In the genomic region with DNA sequence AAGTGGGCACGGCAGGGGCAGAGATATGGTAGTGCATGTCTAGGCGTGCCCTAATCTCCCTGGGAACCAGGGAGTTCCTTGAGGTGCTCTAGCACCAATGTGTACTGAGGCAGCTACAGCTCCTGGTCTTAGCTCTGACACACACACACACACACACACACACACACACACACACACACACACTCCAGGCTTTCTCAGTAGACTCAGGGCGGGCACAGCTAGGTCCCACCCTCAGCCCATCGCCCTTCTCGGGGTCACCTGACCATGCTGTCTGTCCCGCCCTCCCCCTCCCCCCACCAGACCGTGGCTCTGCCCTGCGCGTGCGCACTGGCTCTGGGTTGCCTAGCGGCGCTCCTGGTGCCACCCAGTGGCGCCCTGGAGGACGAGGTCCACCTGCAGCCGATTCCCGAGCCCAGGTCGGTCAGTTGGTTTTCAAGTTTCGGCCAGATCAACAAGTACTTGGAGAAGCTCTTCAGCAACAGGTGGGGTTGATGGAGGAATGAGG, we compare ENCODE assay signal across 8 mouse cellular contexts. TPM values are rescaled to one million over a fixed set of nuclear protein-coding genes. Genes with fewer than 3 reads are reported as not detected.
DNase-seq lines count a peak whose midpoint lies in the region; ATAC-seq and TF ChIP-seq lines count a peak whose summit lies in the region.

No protein-coding gene starts in this region.

- 0 out of 2 replicates have a peak, but pooled peaks cover 6% of the 10 kb centered on the region for H3K4me1 ChIP-seq in cerebellum, adult 2 months (ENCODE audit: control insufficient read depth, insufficient read depth, low read length)
- peaks cover 12% of the 10 kb centered on the region for H3K4me1 ChIP-seq in forebrain, embryonic 15.5 days
- H3K4me1 ChIP-seq in hindbrain, embryonic 12.5 days = peaks cover 13% of the 10 kb centered on the region

- DNase-seq in R1 (ENCODE audit: low read depth, low spot score) = peak; percentile 90
- peak; percentile 72 to 74 for DNase-seq in cerebellum, adult 2 months
- DNase-seq in left cerebral cortex, adult 8-10 months (ENCODE audit: low spot score in 2 of 2) = peak; percentile 47 to 64
- peak; percentile 78 for DNase-seq in right cerebral cortex, postnatal 4 days

- H3K4me3 ChIP-seq in cerebellum, adult 2 months (replicated peaks; ENCODE audit: insufficient read depth, low read depth, low read length) = peak overlapping the region; percentile 44
- H3K4me3 ChIP-seq in forebrain, embryonic 15.5 days = peak overlapping the region; percentile 10
- H3K4me3 ChIP-seq in hindbrain, embryonic 12.5 days = peak overlapping the region; percentile 11; the same call in 1 of the 2 replicates

- peak; percentile 62 for TF ChIP-seq CTCF in cerebellum, adult 2 months (IDR thresholded peaks at IDR 0.05; ENCODE audit: borderline replicate concordance, insufficient read depth, low read depth, low read length)

- TF ChIP-seq POLR2A in cerebellum, adult 2 months (IDR thresholded peaks at IDR 0.05; ENCODE audit: borderline replicate concordance, insufficient read depth, low read length) = no peak

- H3K27ac ChIP-seq in cerebellum, adult 2 months (ENCODE audit: insufficient read depth, low read length) = no peak overlapping the region
- H3K27ac ChIP-seq in forebrain, embryonic 15.5 days (replicated peaks) = no peak overlapping the region
- no peak overlapping the region for H3K27ac ChIP-seq in hindbrain, embryonic 12.5 days

- H3K36me3 ChIP-seq in forebrain, embryonic 15.5 days = no peaks in the 10 kb centered on the region
- H3K36me3 ChIP-seq in hindbrain, embryonic 12.5 days = no peaks in the 10 kb centered on the region

- H3K9me3 ChIP-seq in forebrain, embryonic 15.5 days = no peaks in the 10 kb centered on the region
- H3K9me3 ChIP-seq in hindbrain, embryonic 12.5 days (replicated peaks) = no peaks in the 10 kb centered on the region

- peak overlapping the region; percentile 43 for H3K4me2 ChIP-seq in forebrain, embryonic 15.5 days (replicated peaks)
- H3K4me2 ChIP-seq in hindbrain, embryonic 12.5 days (replicated peaks) = peak overlapping the region; percentile 50

- no peak overlapping the region for H3K9ac ChIP-seq in forebrain, embryonic 15.5 days (replicated peaks)
- no peak overlapping the region for H3K9ac ChIP-seq in hindbrain, embryonic 12.5 days

- peak; percentile 90 for ATAC-seq in forebrain, embryonic 15.5 days (replicated peaks)
- ATAC-seq in hindbrain, embryonic 12.5 days (ENCODE audit: low FRiP score) = peak; percentile 88
- ATAC-seq in megakaryocyte-erythroid progenitor cell, adult 5-6 weeks (replicated peaks; ENCODE audit: low FRiP score, low TSS enrichment, poor library complexity, severe bottlenecking) = peak; percentile 75
- no peak for ATAC-seq in activated CD4-positive, CD25-positive, alpha-beta regulatory T cell, adult 4 months

- WGBS in cerebellum, adult 2 months = 3% methylated on average over 18 of the region's 18 CpGs
- WGBS in forebrain, embryonic 15.5 days = 3% methylated on average over 14 of the region's 18 CpGs
- 8% methylated on average over 18 of the region's 18 CpGs for WGBS in hindbrain, embryonic 12.5 days

- no peaks in the 10 kb centered on the region for H3K27me3 ChIP-seq in cerebellum, adult 2 months (ENCODE audit: control insufficient read depth, insufficient read depth, low read length)
- H3K27me3 ChIP-seq in forebrain, embryonic 15.5 days = no peaks in the 10 kb centered on the region
- H3K27me3 ChIP-seq in hindbrain, embryonic 12.5 days = peaks cover 33% of the 10 kb centered on the region

RNA-seq across cellular contexts. Expression of a gene that starts 4.2 kb away (rescaled TPM):
- polyA plus RNA-seq in cerebellum, adult 2 months (2012; rRNA removed) = not detected in 2 replicates
- polyA plus RNA-seq in forebrain, embryonic 15.5 days (2015; fragmentation: Nextera tagmentation; extraction: Ambion mirVana) = not detected in 2 replicates
- not detected in 2 replicates for polyA plus RNA-seq in hindbrain, embryonic 12.5 days (2016; fragmentation: Nextera tagmentation; extraction: Ambion mirVana)
- total RNA-seq in left cerebral cortex, adult 8-10 months (2022) = not detected
- total RNA-seq in megakaryocyte-erythroid progenitor cell, adult 5-6 weeks (2014; fragmentation: Nextera tagmentation) = not detected in 2 replicates
- total RNA-seq in megakaryocyte-erythroid progenitor cell, adult 5-6 weeks (2017) = not detected in 2 replicates
- polyA plus RNA-seq in activated CD4-positive, CD25-positive, alpha-beta regulatory T cell, adult 4 months (2017; shearing (Covaris generic)) = not detected

RNA-seq across cellular contexts. Expression of a gene that starts 8.6 kb away (rescaled TPM):
- polyA plus RNA-seq in cerebellum, adult 2 months (2012; rRNA removed) = 50.3 and 55.3 TPM in 2 replicates
- polyA plus RNA-seq in forebrain, embryonic 15.5 days (2015; fragmentation: Nextera tagmentation; extraction: Ambion mirVana) = 19.3 and 22.7 TPM in 2 replicates
- polyA plus RNA-seq in hindbrain, embryonic 12.5 days (2016; fragmentation: Nextera tagmentation; extraction: Ambion mirVana) = 22.0 and 24.1 TPM in 2 replicates
- 100 to 1,000 TPM; 126 to 142 (median 135) TPM for total RNA-seq in left cerebral cortex, adult 8-10 months (2022)
- 3.2 and 3.7 TPM in 2 replicates for total RNA-seq in megakaryocyte-erythroid progenitor cell, adult 5-6 weeks (2014; fragmentation: Nextera tagmentation)
- total RNA-seq in megakaryocyte-erythroid progenitor cell, adult 5-6 weeks (2017) = 3.1 and 4.2 TPM in 2 replicates
- polyA plus RNA-seq in activated CD4-positive, CD25-positive, alpha-beta regulatory T cell, adult 4 months (2017; shearing (Covaris generic)) = 1 to 10 TPM; 2.5 to 3.7 TPM

RNA-seq across cellular contexts. Expression of a gene that starts 10.7 kb away (rescaled TPM):
- 7.1 and 7.4 TPM in 2 replicates for polyA plus RNA-seq in cerebellum, adult 2 months (2012; rRNA removed)
- not detected in 2 replicates for polyA plus RNA-seq in forebrain, embryonic 15.5 days (2015; fragmentation: Nextera tagmentation; extraction: Ambion mirVana)
- 3.3 and 5.5 TPM in 2 replicates for polyA plus RNA-seq in hindbrain, embryonic 12.5 days (2016; fragmentation: Nextera tagmentation; extraction: Ambion mirVana)
- not detected for total RNA-seq in left cerebral cortex, adult 8-10 months (2022)
- not detected in 2 replicates for total RNA-seq in megakaryocyte-erythroid progenitor cell, adult 5-6 weeks (2014; fragmentation: Nextera tagmentation)
- not detected in 2 replicates for total RNA-seq in megakaryocyte-erythroid progenitor cell, adult 5-6 weeks (2017)
- not detected for polyA plus RNA-seq in activated CD4-positive, CD25-positive, alpha-beta regulatory T cell, adult 4 months (2017; shearing (Covaris generic))

RNA-seq across cellular contexts. Expression of a gene that starts 48.4 kb away (rescaled TPM):
- polyA plus RNA-seq in cerebellum, adult 2 months (2012; rRNA removed) = not detected in 2 replicates
- polyA plus RNA-seq in forebrain, embryonic 15.5 days (2015; fragmentation: Nextera tagmentation; extraction: Ambion mirVana) = 0.10 and 0.14 TPM in 2 replicates
- 0.14 TPM in 1 of 2 replicates, not detected in the other for polyA plus RNA-seq in hindbrain, embryonic 12.5 days (2016; fragmentation: Nextera tagmentation; extraction: Ambion mirVana)
- under 1 TPM in 1 of 4 experiments, not detected in 3; 0.18 TPM for total RNA-seq in left cerebral cortex, adult 8-10 months (2022)
- total RNA-seq in megakaryocyte-erythroid progenitor cell, adult 5-6 weeks (2014; fragmentation: Nextera tagmentation) = 7.4 and 9.5 TPM in 2 replicates
- total RNA-seq in megakaryocyte-erythroid progenitor cell, adult 5-6 weeks (2017) = 1.6 and 2.1 TPM in 2 replicates
- polyA plus RNA-seq in activated CD4-positive, CD25-positive, alpha-beta regulatory T cell, adult 4 months (2017; shearing (Covaris generic)) = not detected

RNA-seq across cellular contexts. Expression of a gene that starts 55.6 kb away (rescaled TPM):
- 0.38 and 0.63 TPM in 2 replicates for polyA plus RNA-seq in cerebellum, adult 2 months (2012; rRNA removed)
- polyA plus RNA-seq in forebrain, embryonic 15.5 days (2015; fragmentation: Nextera tagmentation; extraction: Ambion mirVana) = 0.11 and 0.34 TPM in 2 replicates
- 0.12 and 0.43 TPM in 2 replicates for polyA plus RNA-seq in hindbrain, embryonic 12.5 days (2016; fragmentation: Nextera tagmentation; extraction: Ambion mirVana)
- under 1 TPM in 3 of 4 experiments, not detected in 1; 0.15 to 0.18 (median 0.17) TPM for total RNA-seq in left cerebral cortex, adult 8-10 months (2022)
- total RNA-seq in megakaryocyte-erythroid progenitor cell, adult 5-6 weeks (2014; fragmentation: Nextera tagmentation) = not detected in 2 replicates
- total RNA-seq in megakaryocyte-erythroid progenitor cell, adult 5-6 weeks (2017) = 1.8 TPM in 1 of 2 replicates, not detected in the other
- under 1 TPM in 1 of 2 experiments, not detected in 1; 0.13 TPM for polyA plus RNA-seq in activated CD4-positive, CD25-positive, alpha-beta regulatory T cell, adult 4 months (2017; shearing (Covaris generic))
